Mouse (Mus musculus): ENCODE results near the gene Trim45. TPM values are rescaled to one million over a fixed set of nuclear protein-coding genes. Genes with fewer than 3 reads are reported as not detected.

The Trim45 gene
- 7.0 and 7.8 TPM in 2 replicates for polyA plus RNA-seq (2012; rRNA removed)

GRCm38 (mm10) chr3:100921825-100922505 is at the start of gene Trim45:
TSS of gene Trim45 (plus strand) at chr3:100922202.
- peak; percentile 87 for DNase-seq (ENCODE audit: low spot score)

GRCm38 (mm10) chr3:100877057-100877456 is 44.9 kb upstream of the Trim45 start:
- DNase-seq (ENCODE audit: low spot score): no peak

- DNase-seq (ENCODE audit: low spot score): no peak
These were observed 40.6 kb upstream of the Trim45 start for GRCm38 (mm10) chr3:100881403-100881802.

DNA sequence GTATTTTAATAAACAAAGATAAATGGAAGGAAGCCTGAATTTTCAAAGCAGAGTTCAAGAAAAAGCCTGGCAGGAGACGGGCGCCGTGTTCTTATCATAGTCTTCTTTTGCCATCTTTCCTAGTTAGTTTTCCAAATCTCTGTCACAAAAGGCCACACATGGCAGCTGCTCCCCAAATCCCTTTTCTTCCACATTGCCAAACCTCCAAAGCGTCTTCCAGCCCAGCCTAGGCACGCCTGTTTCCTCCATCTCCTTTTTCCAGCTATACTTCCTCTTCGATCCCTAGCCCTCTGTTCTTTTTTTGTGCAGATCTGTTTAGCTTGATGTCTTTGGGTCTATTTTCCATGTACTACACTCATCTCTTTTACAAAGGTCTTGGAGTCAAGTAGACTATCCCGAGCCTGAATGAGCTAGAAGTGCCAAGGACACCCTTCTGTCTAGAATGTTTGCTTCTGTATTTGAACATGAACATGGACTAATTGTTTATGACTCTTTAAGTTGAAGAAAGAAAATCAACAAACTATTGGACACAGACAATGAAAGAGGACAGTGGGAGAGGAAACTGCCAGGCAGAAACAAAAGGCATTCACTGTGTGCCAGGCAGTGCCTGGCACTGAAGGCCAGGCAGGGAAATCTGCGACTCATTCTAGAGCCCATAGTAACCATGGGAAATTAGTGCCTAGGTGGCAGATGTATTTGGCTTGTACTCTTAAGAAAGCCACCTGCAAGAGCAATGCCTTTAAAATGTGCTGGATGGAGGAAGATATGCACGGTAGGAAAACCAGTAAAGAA is 40.0 kb upstream of the Trim45 start:
- no peak for DNase-seq (ENCODE audit: low spot score)

DNA sequence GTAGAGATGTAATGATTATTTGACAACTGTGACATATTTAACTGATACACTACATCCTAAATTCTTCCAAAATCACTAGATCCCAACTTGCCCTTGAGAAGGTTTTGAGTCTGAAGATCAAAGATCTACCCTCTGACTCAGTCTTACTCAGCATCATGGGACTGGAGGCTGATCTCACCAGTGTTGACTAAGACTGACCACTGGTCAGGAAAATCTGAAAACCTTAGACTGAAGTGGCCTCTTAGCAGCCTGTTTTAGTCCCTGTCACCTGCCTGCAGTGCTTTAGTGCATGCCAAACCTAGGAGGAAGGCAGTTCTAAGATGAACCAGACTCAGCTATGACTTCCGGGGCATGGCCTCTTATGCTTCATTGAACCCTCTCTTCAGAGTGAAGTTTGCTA is 32.8 kb upstream of the Trim45 start:
- no peak for DNase-seq (ENCODE audit: low spot score)

DNA sequence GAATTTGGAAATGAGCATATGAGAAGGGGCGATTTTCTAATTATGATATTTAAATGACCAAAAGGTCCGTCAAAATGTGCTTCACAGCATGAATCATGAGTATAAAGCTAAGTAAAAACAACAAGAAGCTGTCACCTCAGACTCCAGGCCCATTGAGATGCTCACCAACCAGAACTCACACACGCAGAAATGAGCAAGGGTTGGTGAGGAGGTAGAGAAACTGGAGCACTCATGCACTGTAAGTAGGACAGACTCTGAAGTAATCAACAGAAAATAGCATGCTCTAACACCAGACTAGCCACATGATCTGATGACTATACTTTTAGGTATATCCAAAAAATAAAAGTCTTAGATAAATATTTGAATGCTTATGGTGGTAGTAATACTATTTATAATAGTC is 31.6 kb upstream of the Trim45 start:
- DNase-seq (ENCODE audit: low spot score): no peak

GRCm38 (mm10) chr3:100892383-100893335 is 29.3 kb upstream of the Trim45 start:
- no peak for DNase-seq (ENCODE audit: low spot score)

- DNase-seq (ENCODE audit: low spot score): no peak
These were observed 26.5 kb upstream of the Trim45 start for GRCm38 (mm10) chr3:100895500-100895899.

- DNase-seq (ENCODE audit: low spot score): no peak
These were observed 15.9 kb upstream of the Trim45 start for GRCm38 (mm10) chr3:100906128-100906527.

DNA sequence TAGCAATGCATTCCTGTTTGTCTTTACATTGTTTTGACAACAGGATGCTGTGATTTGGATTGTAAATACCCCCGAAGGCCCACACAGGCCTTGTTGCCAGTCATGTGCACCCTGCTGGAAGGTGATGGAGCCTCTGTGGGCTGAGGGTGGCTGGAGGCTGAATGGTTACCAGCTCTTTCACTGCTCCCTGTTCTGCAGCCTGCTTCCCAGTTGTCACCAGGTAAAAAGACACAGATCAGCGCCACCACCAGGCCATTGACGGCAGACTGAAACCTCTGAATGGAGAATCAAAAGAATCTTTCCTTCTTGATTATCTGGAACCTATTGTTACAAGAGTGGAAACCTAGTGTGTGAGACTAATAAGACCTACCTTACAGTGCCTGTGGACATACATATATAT is 15.1 kb upstream of the Trim45 start:
- DNase-seq (ENCODE audit: low spot score): no peak

DNA sequence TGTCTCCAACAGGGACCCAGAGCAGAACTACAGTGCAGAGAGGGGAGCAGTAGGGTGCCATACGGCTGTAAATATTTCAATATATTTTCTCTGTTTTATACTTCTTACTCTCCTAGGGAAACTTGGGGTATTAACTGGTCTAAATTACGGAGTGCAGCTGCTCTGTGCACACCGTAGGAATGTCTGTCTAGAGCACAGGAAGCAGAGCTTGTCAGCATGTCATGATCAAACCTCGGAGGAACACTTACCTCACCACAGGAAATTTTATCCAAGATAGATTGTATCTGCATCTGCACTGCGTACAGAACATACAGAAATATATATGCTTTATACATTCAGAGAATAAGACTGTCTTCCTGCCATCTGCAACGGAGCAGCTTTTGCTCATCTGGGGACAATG is 13.4 kb upstream of the Trim45 start:
- DNase-seq (ENCODE audit: low spot score): no peak

GRCm38 (mm10) chr3:100910621-100911020 is 11.4 kb upstream of the Trim45 start:
- DNase-seq (ENCODE audit: low spot score): no peak

DNA sequence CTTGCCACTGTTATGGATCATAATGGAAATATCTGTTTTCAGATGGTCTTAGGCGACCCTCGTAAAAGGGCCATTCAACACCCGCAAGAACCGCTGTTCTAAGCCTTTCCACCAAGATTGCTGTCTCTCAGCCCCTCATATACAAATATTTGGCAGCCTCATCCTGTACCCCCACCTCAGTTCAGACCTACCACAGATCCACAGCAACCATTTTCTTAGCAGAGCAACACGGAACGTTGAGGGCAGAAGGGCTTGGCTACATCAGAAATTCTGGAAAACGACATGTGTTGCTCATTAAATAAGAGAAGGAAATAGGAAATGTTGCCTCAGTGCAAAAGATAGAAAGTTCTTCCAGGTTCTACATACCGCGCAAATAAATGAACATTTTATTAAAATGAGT is 11.0 kb upstream of the Trim45 start:
- no peak for DNase-seq (ENCODE audit: low spot score)

DNA sequence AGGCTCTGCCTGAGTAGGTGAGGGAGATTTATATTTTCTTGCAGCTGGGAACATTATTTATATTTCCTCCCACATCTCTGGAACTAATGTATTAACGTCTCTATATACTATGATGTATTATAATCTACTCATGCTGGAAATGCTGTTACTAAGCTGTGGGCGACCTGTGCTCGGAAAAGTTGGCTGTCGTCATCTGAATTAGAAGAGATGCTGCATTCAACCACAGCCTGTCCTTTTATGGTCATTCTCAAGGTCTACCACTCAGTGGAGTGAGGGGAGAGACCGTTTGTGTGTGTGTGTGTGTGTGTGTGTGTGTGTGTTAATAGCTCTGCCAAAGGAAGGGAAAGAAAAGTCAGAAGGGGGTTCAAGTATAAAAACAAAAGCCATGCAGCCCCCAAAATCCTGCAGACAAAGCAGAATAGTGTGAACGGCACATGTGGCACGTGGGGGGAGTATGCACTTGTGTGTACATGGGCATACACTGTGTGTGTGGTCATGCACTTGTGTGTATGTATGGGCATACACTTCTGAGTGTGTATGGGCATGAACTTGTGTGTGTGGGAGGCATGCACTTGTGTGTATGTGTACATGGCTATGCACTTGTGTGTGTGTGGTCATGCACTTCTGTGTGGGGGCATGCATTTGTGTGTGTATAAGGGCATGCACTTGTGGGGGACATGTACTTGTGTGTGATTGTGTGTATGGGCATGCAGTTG is 10.3 kb upstream of the Trim45 start:
- no peak for DNase-seq (ENCODE audit: low spot score)

DNA sequence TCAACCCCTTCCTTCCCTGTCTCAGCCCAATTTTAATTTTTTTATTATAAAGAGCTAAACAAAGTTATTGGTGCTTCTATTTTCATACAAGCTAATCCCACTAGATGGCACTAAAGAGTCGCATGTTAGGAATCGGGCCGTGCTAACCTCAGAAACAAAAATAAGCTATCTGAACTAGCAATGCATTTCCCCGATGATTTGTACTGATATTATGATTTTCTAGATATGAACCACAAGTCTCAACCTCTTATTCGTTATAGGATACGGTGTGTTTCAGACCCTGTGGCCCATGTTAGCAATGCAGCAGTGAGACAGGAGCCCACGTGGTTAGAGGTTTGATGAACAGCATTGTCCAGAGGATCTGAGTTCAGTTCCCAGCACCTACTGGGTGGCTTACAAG is 5.2 kb upstream of the Trim45 start:
- no peak for DNase-seq (ENCODE audit: low spot score)

GRCm38 (mm10) chr3:100920611-100921140 is 1.3 kb upstream of the Trim45 start:
- no peak for DNase-seq (ENCODE audit: low spot score)

DNA sequence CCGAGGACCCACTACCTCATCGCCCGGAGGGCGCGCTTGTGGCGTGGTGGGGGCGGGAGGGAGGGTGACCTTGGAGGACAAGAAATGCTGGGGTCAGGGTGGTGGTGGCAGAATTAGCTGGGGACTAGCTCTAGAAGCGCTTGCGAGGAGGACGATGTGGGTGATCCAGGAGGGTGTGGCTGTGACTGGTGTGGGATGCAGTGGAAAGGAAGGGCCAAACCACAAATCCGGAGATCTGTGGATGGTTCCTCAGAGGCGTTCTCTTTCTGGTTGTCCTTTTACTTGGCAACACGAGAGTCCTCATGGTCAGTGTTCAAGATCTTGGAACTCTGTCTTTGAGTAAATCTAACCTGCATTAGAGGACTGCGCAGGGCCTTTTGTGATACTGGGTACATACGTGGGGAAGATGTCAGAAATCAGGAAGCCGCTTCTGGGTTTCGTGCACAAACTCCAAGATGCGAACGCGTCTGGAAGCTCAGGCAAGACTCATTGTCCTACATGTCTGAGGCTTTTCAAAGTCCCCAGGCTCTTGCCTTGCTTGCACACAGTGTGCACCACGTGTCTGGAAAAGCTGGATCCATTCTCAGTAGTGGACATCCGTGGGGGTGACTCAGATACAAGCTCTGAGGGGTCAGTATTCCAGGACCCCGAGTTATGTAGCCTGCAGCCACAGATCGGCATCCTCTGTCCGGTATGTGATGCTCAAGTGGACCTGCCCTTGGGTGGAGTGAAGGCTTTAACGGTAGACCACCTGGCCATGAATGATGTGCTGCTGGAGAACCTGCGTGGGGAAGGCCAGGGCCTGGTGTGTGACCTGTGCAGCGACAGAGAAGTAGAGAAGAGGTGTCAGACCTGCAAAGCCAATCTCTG is 739 bp downstream of the Trim45 start:
- no peak for DNase-seq (ENCODE audit: low spot score)

DNA sequence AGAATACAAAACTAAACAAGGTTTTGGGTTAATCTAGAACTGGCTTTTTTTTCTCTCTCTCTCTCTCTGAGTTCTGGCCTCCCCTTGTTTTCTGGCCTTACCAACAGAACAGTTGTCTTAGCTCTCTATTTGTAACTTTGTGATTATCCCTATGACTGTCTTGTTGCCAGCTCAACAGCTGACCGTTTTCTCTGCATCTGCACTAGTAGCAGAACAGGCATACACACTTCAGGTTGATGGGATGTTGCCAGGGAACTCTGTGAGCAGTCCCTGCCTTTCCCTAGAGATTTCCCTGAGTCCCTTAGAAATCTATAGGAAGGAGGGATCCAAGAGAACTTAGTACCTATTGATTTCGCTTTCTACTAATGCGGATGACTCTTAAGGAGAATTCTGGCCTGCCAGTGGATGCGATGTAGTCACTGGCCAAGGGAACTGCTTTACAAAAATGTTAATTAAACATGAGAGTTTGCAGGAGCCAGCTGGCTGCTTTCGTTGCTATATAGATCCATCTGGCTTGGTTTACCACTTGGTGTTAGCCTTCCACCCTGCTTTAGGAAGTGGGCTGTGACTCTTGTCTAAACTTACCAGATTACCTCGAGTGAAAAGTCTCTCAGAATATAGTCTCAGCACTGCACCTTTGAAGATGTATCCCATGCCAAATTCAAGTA is 2.2 kb downstream of the Trim45 start:
- no peak for DNase-seq (ENCODE audit: low spot score)

DNA sequence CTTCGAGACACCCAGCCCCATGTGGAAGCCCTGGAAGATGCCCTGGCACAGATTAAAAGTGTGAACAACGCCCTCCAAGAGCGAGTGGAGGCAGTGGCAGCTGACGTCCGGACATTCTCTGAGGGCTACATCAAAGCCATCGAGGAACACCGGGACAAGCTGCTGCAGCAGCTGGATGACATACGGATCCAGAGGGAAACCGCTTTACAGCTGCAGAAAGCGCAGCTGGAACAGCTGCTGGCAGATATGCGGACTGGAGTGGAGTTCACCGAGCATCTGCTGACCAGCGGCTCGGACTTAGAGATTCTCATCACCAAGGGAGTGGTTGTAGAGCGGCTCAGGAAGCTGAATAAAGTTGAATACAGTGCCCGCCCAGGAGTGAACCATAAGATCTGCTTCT is 3.2 kb downstream of the Trim45 start:
- DNase-seq (ENCODE audit: low spot score): no peak
